Mouse (Mus musculus) cortical plate, adult 2 months (tissue): ENCODE measurements at regions not wholly inside any gene's neighbourhood (a gene's known extent, or its start where the extent isn't known, plus 50 kb on each side); places are given as distances from the start of the nearest gene placed in this dataset.

Experiments used
- H3K27ac ChIP-seq: fragments of 200-500 bp; 2 replicates; pipeline ENCODE4 v1.5.1; 2012; ENCODE audit warnings: low read length, control low read depth, inconsistent platforms; ENCODE audit not compliant: insufficient read depth
- H3K4me1 ChIP-seq: fragments of 200-500 bp; 2 replicates; pipeline ENCODE4 v1.6.1; 2011; ENCODE audit warnings: low read length; ENCODE audit not compliant: control insufficient read depth, insufficient read depth
- H3K4me3 ChIP-seq: fragments of 200-500 bp; 2 replicates; pipeline ENCODE4 v1.5.1; 2011; ENCODE audit warnings: mild to moderate bottlenecking, low read length, control low read depth; ENCODE audit not compliant: insufficient read depth
- CTCF ChIP-seq: fragments of 200-500 bp; IDR thresholded peaks from 2 replicates; pipeline ENCODE4 v1.5.1; 2011; ENCODE audit warnings: mild to moderate bottlenecking, control low read depth, low read length; ENCODE audit not compliant: insufficient read depth; ENCODE audit errors: extremely low read depth
- POLR2A ChIP-seq: fragments of 200-500 bp; IDR thresholded peaks from 2 replicates; pipeline ENCODE4 v1.6.1; 2011; ENCODE audit warnings: mild to moderate bottlenecking, low read length, control low read depth; ENCODE audit not compliant: insufficient read depth; ENCODE audit errors: extremely low read depth

DNA sequence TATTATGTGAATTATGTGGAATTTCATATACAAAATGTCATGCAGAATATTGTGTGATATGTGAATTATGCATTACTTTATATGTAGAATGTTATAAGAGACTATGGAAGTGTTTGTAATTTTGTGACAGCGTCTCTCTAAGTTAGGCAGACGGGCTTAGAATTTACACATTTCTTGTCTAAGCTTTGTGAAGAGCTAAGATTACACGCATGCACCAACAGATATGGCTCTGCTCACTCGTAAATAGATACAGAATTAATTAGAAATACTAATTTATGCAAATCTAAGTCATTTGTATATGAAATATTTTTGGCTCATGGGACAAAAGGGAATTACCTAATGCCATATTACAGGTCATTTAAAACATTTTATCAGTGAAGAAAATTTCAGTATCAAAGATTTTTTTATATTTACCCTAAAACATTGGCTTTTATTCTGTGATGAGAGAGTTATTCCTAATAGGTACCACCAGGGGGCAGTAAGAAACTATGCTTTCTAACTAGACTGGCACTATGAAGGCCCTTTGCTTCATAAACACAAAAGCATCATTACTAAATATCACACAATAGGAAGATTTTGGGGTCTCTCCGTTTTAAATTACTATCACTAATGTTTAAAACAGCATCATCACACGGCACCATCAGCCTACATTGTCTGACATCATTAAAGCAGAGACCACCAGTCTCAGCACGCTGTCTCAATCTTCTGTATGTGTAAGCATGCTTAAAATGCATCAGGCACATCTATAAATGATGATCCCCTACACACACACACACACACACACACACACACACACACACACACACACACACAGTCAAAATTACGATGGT lies 203.8 kb upstream of the Chl1 start:
- H3K4me3 ChIP-seq: no peak overlapping the region
- TF ChIP-seq CTCF (no peak), POLR2A (no peak)
- H3K4me1 ChIP-seq: no peaks in the 10 kb centered on the region; the same call in 1 of the 2 replicates
- H3K27ac ChIP-seq: no peak overlapping the region

DNA sequence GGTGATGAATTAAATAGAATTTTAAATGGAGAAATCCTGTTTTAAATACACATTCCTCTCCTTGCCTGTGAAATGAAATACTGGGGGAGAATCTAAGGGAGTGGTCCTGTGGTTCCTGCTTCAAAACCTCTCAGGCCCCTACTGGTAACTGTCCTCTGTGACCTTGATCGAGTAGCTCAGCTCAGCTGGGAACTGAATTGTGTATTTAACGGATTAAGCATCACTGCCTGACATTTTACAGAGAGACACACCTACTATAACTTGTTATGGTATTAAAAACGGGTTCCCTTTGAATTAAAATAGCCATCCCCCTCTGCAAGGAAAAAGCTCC lies 203.2 kb upstream of the Chl1 start:
- TF ChIP-seq POLR2A (no peak), CTCF (no peak)
- Histone ChIP-seq H3K27ac (no peak overlapping the region), H3K4me1 (no peaks in the 10 kb centered on the region; the same call in none of the 2 replicates), H3K4me3 (no peak overlapping the region)

GRCm38 (mm10) chr6:103312149-103312548 lies 198.2 kb upstream of the Chl1 start:
- H3K27ac ChIP-seq: no peak overlapping the region
- no peaks in the 10 kb centered on the region; the same call in none of the 2 replicates for H3K4me1 ChIP-seq
- no peak overlapping the region for H3K4me3 ChIP-seq
- no peak for TF ChIP-seq POLR2A
- TF ChIP-seq CTCF: no peak

DNA sequence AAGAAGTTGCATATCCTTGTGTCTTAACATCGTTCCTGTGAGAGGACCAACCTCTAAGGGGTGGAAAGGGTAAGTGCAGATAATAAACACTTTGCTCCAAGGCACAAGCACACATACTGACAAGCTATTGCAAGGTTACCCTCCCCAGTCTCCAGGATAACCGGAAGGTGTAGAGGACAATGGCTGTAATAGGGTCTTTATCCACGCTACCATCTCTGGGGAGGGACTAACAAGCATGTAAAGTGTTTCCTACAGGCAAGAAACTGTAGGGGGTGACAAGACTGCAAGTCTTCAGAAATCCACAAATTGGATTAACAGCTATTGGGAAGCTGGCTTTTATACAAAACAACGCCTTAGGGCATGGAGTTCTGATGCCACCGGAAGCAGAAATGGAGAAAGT lies 197.5 kb upstream of the Chl1 start:
- Histone ChIP-seq H3K4me3 (no peak overlapping the region), H3K4me1 (no peaks in the 10 kb centered on the region; the same call in 1 of the 2 replicates), H3K27ac (no peak overlapping the region)
- TF ChIP-seq POLR2A: no peak
- TF ChIP-seq CTCF: no peak

GRCm38 (mm10) chr6:103318081-103318480 lies 192.3 kb upstream of the Chl1 start:
- TF ChIP-seq POLR2A (no peak), CTCF (no peak)
- no peak overlapping the region for H3K27ac ChIP-seq
- no peaks in the 10 kb centered on the region for H3K4me1 ChIP-seq
- H3K4me3 ChIP-seq: no peak overlapping the region

GRCm38 (mm10) chr6:103318677-103319359 lies 191.6 kb upstream of the Chl1 start:
- Histone ChIP-seq H3K27ac (no peak overlapping the region), H3K4me3 (no peak overlapping the region), H3K4me1 (no peaks in the 10 kb centered on the region)
- TF ChIP-seq CTCF (no peak), POLR2A (no peak)

GRCm38 (mm10) chr6:103319964-103320363 lies 190.4 kb upstream of the Chl1 start:
- TF ChIP-seq CTCF (no peak), POLR2A (no peak)
- Histone ChIP-seq H3K4me3 (no peak overlapping the region), H3K27ac (no peak overlapping the region), H3K4me1 (no peaks in the 10 kb centered on the region)

DNA sequence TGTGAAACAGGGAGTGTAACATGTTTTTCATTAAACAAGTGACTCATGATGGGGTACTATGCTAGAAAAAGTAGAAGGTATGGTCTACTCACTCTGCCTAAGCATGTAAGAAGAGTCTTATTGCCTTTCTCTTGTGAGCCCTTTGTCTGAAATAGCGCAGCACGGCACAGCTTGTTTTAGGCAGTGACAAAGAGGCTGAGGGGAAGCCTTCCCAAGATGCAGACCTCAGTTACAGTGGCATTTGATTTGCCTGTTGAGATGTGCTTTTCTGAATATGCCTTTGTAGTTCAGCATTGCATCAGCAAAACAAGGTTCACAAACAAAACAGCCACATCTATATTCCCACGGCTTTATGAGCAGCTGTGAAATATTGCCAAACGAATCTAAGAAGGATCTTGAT lies 189.8 kb upstream of the Chl1 start:
- Histone ChIP-seq H3K27ac (no peak overlapping the region), H3K4me3 (no peak overlapping the region), H3K4me1 (no peaks in the 10 kb centered on the region)
- TF ChIP-seq CTCF: no peak
- TF ChIP-seq POLR2A: no peak

DNA sequence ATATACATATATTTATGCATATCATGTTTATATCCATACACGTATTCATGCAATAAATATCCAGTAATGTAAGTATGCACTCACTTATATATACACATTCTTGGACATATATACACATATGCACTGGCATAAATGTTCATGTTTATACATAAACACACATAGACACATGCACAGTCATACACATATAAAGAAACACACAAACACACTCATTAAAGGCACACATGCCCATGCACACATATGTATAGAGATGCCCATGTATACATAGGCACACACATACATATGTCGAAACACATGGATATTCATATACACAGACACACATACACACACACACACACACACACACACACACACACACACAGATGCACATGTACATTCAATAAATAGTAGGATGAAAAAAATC lies 189.3 kb upstream of the Chl1 start:
- H3K4me1 ChIP-seq: no peaks in the 10 kb centered on the region
- no peak for TF ChIP-seq CTCF
- TF ChIP-seq POLR2A: no peak
- no peak overlapping the region for H3K4me3 ChIP-seq
- H3K27ac ChIP-seq: no peak overlapping the region

DNA sequence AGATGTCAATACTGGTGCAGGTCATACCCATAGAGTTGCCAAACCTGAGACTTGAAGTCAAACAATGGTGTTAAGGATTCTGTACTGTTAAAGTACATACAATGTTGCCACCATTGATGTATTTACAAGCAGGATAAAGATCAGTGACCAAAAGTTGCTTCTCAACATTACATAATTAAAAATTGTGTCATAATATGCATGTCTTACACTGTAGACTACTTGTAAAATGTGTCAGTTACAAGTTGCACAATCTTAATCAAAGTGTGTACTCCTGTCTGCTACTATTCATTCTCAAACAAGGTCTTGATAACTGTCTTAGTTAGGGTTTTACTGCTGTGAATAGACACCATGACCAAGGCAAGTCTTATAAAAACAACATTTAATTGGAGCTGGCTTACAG lies 187.9 kb upstream of the Chl1 start:
- TF ChIP-seq POLR2A: no peak
- no peak for TF ChIP-seq CTCF
- Histone ChIP-seq H3K4me3 (no peak overlapping the region), H3K4me1 (no peaks in the 10 kb centered on the region), H3K27ac (no peak overlapping the region)
